Mouse (Mus musculus) liver, adult 2 months (tissue): ENCODE results near the gene Kcns1.

Experiments used
- CTCF ChIP-seq: fragments of 200-500 bp; IDR thresholded peaks from 2 replicates; pipeline ENCODE4 v1.5.1; 2011; ENCODE audit warnings: low read depth, low read length, control low read depth
- POLR2A ChIP-seq: fragments of 200-500 bp; IDR thresholded peaks from 2 replicates; pipeline ENCODE4 v1.6.1; 2011; ENCODE audit warnings: low read length, control low read depth; ENCODE audit not compliant: insufficient read depth; ENCODE audit errors: extremely low read depth

DNA sequence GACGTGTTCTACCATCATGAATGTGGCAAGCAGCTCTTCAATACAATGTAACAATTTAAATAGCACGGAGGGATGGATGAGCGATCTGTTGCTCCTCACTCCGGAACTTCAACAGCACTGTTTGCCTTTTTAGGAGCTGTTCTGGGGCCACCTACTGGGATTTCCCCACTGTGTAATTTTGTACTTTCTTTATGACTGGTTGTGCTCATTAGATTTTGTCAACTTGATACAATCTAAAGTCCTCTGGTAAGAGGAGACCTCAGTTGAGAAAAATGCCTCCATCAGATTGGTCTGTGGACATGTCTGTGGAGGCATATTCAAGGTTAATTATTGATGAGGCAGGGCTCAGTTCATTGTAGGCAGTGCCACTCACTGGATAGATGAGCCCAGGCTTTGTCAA is 40.0 kb upstream of the Kcns1 start:
- no peak for TF ChIP-seq CTCF
- TF ChIP-seq POLR2A: no peak
